Mouse (Mus musculus): ENCODE results near the gene 9930021J03Rik. TPM values are rescaled to one million over a fixed set of nuclear protein-coding genes. Genes with fewer than 3 reads are reported as not detected.

The 9930021J03Rik gene
- total RNA-seq, 4 experiments from 2014 or later = 10.9 to 15.6 (median 11.8) TPM

DNA sequence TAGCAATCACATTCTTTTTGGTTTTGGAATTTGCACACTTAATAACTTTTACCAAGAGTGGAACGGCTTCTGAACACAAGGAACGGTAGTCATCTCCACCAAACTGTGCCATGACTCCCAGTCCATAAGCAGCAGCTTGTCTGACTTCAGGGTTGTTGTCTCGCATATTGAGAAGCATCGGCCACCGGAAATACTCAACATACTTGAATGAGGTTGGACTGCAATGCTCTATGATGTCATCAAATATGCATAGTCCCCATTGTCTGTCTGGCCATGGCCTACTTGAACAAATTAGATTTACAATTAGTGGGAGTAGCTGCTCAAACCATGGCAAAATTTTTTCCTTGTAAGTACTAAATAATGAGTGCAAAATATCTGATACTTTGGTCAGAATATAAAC, 4.2 kb upstream of the 9930021J03Rik start:
- no peak for DNase-seq (ENCODE audit: low spot score in 2 of 2)

DNA sequence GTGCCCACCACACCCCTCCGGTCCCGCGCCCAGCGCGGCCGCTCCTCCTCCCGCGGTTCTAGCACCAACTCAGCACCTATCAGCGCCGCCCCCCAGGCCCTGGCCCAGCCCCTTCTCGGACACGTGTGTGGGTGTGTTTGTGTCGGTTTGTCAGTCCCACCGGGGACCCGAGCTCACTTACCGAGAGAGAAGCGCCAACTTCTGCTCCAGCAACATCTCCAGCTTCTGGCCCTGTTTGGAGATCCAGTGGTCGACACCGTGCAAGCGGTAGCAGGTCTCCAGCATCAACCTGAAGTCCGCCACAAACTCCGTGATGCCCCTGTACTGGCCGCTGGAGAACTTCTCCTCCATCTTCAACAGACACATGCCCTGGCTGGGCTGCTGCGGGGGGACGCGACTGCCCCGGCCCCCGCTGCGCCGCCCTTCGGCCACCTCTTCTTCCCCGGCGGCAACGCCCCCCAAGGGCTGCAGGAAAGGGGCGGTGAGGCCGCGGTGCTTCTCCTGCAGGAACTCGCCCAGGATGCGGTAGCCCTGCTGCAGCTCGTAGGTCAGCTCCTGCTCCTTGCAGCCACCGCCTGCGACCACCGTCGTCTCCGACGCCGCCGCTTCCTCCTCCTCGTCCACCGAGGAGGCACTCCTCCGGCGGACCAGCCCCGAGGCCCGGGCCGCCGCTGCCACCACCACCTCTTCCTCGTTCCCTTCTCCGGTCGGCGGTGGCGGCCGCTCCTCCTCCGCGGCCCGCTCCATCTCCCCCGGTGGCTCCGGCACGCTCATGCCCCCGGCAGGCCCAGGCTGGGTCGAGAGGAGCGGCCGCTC, 480 bp downstream of the 9930021J03Rik start:
- peak; percentile 40 to 47 for DNase-seq (ENCODE audit: low spot score in 2 of 2)

DNA sequence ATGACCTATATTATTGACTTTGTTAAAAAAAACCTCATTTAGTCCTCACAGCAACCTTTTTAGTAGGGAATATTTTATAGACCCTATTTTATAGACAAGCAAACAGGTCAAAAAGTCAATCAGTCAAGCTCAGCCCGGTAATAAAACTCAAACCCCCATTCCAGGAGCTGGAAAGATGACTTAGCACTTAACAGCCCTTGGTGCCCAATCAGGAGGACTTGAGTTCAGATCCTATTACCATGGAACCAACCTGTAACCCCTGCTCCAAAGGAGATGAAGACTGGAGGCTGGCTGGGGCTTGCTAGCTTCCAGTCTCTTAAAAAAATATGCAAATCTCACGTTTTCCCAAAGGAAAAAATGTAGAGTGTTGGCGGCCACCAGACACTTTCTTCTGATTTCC, 1.8 kb downstream of the 9930021J03Rik start:
- DNase-seq (ENCODE audit: low spot score in 2 of 2) = no peak

DNA sequence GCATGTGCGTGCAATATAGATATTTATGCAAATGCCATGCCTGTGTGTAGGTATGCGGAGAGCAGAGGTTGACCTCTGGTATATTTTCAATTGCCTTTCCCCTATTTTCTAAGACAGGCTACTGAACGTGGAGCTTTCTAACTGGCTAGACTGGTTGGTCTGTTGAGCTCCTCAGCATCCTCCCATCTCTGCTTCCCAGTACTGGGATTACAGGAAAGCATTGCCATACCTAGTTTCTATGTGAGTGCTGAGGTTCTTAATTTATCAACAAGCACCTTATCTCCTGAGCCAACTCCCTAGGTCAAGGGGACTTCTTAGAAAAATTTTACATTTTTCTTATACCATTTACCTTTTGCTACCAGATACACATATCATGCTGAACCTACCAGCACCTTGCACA, 8.4 kb downstream of the 9930021J03Rik start:
- DNase-seq (ENCODE audit: low spot score in 2 of 2) = no peak

DNA sequence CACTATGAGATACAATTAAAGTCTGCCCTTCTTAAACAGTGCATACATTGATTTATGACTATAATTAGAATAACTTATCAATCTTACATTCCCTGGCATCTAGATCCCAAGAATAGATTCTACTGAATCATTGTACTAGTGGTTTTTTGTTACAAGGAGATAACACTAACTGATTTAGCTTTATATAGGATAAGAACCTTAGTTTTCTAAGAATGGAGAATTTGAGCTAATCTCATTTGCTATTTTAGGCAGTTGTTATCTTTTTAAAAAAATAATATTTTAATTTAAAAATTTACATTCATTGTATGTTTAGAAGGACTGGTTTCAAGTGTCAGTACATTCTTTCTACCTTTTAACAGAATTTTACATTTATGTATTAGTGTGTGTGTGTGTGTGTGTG, 17.8 kb downstream of the 9930021J03Rik start:
- DNase-seq (ENCODE audit: low spot score in 2 of 2) = no peak

DNA sequence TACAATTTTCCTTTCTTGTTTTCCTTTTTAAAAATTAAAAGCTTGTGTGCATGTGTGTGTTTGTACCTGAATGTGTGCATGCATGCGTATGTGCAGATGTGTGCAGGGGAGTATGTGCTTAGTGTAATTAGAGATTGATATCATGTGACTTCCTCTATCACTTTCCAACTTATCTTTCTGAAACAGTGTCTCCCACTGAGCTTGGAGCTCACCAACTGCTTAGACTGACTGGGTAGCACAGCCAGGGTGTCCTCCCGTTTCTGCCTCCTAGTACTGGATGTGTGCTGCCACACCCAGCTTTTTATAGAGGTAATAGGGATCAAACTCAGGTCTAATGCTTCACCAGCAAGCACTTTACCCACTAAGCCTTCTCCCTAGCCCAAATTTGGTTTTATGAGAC, 22.9 kb downstream of the 9930021J03Rik start:
- no peak for DNase-seq (ENCODE audit: low spot score in 2 of 2)

DNA sequence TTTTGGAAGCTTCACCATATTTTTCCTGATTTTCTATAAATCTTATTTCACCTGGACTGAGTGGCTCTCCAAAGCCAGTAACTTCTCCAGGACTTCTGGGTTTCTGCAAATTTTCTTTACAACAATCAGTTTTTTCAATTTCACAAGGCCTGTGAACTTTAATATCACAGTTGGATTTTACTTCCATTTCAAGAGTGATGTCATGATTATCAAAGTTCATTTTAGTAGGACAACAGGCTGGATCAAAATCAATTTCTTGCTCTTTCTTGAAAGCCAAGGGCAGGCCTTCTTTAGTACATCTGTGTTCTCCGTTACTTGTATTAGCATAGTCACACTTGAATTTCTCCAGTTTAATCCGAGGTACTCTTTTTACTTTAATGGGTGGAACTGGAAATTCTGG, 51.9 kb downstream of the 9930021J03Rik start:
- DNase-seq (ENCODE audit: low spot score in 2 of 2) = no peak

DNA sequence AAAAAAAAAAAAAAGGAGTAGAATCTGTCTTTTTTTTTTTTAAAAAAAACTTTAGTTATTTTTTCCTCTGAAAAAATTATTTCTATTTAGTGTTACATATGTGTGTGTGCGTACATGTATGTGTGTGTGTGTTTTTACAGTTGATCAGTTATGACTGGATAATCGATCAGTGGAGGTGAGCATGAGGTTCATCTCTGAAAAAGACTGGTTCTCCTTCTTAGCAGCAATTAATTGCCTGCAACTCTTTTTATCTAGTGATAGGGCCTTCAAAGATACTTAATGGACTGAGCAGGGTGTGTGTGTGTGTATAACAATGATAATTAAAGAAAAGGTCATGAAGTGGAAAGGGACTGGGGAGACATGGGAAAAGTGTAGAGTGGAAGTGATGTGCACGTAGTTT, 54.8 kb downstream of the 9930021J03Rik start:
- DNase-seq (ENCODE audit: low spot score in 2 of 2) = no peak

DNA sequence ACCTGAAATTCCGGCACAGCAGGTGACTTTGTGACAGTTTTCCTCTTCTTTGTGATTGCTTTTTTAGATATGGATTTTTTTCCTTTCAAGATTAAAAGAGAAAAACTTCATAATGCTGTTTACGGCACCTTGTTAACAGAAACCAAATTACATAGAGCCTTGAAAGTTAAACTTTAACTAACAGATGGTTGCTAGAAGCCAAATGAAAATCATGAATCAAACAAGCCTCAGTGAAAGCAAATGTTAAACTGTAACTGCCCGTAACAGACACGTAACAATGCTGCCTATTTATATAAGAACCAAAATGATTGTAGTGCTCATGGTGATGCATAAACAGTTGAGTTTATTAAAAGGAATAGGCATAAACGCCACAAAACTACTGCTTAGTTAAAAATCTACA, 62.3 kb downstream of the 9930021J03Rik start:
- no peak for DNase-seq (ENCODE audit: low spot score in 2 of 2)

DNA sequence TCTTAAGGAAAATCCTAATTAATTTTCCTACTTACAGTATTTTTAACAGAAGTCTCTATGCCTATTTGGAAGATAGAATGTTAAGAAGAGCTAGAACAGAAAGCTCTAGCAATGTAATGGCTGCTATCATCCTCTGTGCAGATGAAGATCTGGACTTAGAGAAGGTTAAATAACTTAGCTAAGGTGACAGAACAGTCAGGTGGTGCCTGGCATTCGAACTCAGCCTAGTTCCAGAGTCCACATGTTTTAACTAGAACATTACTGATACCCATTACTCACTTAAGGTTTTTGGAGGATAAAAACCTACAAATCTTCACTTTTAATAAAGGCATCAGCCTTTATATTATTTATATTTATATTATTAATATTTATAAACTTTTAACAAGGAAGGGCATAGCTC, 65.1 kb downstream of the 9930021J03Rik start:
- DNase-seq (ENCODE audit: low spot score in 2 of 2) = no peak

DNA sequence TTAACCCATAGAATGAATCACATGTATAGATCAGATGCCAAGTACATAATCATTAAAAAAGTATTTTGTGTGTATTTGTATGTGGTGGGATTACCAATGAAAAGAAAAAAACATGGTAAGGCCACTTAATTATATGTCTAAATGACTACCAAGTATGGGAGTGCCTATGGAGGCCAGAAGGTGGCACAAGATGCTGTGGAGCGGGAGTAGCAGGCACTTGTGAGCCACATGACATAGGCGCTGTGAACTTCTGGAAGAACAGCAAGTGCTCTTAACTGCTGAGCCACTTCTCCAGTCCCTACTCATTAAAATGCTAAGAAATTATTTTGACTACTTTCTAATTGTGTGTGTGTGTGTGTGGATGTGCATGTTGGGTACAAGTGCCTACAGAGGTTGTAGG, 66.2 kb downstream of the 9930021J03Rik start:
- no peak for DNase-seq (ENCODE audit: low spot score in 2 of 2)

DNA sequence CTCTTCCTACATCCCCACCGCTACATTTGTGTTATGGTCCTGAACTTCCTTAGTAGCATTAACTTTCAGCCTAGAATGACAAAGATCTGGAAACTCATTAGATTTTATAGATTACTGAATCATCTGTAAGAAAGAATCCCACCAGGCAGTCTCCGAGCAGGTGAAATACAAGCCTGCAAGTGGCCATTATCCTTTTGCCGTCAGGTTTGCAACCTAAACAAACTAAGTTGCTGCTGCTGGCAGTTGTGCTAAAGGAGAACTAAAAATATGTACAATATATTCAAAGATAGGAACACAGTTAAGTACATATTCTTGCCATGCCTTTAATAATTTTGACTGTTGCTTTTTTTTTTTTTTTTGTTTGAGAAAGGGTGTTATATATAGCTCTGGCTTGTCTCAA, 70.4 kb downstream of the 9930021J03Rik start:
- DNase-seq (ENCODE audit: low spot score in 2 of 2) = no peak

DNA sequence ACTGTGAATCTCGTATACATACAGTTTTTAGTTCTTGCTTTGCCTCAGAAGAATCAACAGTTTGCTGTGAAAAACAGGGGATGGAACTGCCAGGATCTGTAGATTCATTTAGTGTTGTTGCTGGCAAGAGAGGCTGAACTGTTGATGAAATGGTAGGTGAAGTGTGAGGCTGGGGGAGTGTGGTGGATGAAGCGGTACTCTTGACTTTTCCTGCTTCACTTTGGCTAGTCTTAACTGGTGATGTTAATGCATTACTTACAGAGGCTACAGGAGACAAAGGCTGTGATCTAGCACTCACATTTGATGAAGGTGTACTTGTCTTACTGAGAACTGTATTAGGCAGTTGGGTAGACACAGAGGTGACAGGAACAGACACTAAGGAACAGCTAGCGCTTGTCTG, 87.3 kb downstream of the 9930021J03Rik start:
- no peak for DNase-seq (ENCODE audit: low spot score in 2 of 2)

DNA sequence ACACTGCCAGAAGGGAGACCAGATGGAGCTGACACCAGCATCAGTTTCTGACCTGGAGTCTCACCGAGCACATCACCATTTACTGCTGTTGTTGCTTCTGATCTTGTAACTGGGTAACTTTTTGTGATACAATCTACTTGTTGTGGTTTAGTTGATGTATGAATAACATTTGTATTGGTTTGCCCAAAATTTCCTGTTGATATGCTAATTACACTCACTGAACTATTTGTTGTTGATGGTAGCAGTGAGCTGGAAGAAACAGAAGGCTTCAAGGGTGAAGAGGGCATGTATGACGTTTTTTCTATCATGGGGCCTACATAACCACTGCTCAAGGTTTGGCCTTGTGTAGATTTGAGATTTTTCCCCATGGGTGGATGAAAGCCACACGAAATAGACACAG, 87.9 kb downstream of the 9930021J03Rik start:
- no peak for DNase-seq (ENCODE audit: low spot score in 2 of 2)

DNA sequence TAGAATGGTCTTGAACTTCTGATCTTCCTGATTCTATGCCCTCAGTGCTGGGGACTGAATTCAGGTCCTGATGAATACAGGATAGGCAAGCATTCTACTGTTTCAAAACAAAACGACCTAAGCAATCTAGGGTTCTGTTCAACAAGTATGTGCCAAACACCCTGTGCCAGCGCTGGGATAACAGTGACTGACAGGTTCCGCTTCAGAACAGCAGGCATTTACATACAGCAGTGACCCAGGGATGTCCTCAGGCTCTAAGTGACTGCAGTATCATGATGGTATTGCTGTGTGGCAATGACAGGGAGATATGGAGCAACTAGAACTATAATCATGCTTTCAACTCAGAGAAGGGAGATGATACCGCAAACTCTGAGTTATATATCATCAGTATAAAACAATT, 92.3 kb downstream of the 9930021J03Rik start:
- no peak for DNase-seq (ENCODE audit: low spot score in 2 of 2)

DNA sequence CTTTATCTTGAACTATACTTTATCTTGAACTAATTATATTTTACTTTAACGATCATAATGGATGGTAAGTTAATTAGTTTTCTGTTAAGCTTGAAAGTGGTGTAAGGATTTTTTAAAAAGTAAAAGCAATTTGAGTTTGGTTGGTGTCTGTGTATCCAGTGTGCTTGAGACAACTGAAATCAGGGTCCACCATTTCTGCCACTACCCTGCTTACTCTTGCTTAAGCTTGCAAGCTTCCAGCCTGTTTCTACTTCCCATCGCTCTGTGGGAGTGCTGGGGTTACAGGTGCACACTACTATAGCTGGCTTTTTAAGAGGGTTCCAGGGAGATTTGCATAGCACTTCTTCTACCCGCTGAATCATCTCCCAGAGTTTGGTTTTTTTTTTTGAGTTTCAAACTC, 96.3 kb downstream of the 9930021J03Rik start:
- DNase-seq (ENCODE audit: low spot score in 2 of 2) = no peak

DNA sequence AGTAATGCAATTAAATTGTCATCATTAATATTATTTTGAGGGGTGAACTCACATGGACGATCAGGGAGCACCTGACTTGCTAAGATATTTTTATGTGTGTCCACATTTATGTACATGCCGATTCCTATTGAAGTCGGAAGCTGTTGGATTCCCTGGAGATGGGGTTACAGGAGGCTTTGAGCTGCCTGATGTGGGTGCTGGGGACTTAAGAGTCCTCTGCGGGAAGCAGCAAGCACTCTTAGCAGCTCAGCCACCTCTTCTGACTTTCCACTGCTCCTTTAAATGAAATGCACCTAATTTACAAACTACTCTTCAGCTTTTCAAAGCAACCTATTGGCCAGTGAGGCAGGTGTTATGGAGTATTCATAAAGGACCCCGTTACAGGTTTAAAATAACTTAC, 97.3 kb downstream of the 9930021J03Rik start:
- no peak for DNase-seq (ENCODE audit: low spot score in 2 of 2)

DNA sequence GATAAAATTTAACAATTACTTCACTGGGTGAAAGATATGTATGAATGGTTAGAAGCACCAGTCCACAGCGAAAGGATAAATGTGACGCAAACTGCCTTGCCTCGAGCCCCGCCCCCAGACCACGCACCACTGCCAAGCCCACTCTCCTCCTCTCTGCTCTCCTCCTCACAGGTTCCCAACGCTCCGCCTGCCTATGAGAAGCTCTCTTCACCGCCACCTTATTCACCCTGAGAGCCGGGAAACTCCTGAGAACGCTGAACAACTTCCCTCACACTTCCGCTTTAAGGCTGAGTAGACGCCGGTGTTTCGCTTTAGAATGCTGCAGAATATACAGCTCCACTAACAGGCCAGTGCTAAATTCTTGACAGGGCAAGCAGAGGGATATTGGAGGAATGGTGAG, 97.8 kb downstream of the 9930021J03Rik start:
- no peak for DNase-seq (ENCODE audit: low spot score in 2 of 2)

DNA sequence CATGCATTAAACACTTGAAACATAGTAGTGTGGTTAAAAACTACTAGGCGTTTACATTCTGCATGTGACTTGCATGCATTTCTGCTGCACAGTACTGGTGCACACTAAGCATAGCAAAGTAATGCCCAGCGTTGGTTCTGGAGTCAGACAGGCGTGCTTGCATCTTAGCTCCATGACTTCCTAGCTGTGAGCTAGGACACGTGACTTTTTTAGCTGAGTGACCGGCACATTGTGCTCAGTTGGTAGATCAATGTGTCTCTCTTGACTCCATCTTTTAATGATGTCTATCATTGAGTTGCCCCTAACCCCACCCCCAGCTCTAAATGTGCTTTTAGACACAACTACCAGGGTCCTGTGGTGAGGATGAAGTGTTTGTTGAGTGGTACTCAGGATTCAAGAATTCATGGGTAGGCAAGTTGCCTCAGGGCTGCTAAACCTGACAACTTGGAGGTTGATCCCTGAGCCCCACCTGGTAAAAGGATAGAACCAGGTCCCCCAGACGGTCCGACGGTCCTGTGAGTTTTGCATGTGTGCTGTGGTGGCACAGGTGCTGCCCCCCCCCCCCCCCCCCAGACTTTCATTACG, 98.4 kb downstream of the 9930021J03Rik start:
- no peak for DNase-seq (ENCODE audit: low spot score in 2 of 2)

DNA sequence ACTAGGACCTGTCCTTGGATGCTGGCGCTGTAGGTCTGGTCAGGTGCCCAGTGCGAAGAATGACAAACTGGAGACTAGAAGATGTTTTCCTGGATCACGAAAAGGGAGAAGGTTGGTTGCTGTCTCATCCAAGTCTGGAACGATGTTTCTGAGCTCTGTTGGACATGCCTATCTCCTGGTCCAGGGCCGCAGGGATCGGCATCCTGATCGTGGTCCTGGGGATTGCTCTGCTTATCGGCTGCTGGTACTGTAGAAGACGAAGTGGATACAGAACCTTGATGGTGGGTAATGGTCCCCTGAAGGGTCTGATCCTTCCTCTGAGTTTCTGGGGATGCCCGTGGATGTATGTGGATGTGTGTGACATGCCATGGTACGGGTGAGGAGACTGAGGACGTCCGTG, 101.4 kb downstream of the 9930021J03Rik start:
- no peak for DNase-seq (ENCODE audit: low spot score in 2 of 2)

DNA sequence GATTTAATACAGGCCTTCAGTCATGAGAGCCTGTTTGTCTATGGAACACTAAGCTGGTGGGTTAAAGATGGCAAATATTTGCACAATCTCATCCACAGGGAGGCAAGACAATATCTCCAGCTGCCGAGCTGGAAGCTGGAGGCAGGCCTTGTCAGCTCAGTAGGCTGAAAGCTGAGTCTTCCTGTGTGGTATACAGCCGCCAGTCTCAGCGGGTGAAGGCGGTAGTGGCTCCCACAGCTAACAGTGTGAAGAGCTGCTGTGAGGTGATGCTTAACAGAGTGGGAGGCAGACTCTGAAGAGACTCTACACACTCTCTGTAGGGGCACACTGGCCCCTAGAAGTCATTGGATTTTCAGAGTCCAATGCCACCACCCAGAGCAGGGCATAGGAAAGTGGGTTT, 104.1 kb downstream of the 9930021J03Rik start:
- no peak for DNase-seq (ENCODE audit: low spot score in 2 of 2)

DNA sequence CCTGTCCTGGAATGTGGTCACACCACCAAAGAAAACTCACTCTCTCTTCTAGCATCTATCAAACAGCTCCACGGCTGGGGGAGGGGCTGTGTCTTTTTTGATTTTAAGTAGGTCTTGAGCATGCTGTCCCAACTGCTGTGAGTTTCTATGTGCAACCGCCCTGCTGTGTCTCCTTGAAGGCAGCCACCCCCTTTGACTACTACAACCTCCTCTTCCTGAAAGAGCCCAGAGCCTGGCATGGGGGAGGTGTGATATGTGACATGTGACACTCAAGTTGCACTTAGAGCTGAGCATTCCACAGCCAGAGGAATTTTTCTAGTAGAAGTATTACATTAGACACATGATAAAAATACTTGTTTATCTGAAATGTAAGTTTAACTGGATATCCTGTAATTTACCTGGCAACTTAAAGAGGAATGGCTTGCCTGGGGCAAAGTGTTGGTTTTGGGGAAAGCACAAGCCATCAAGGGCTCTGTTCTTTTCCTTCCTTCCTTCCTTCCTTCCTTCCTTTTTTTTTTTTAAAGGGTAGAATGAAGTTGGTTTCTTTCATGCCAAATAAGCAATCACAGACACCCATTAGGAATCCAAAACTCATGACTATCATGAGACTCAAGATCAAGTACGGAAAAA, 108.4 kb downstream of the 9930021J03Rik start, which contains the start of gene Mlana:
Gene Mlana, plus strand, starts transcription at position 580 of the 630 bp plus-strand sequence.
- DNase-seq (ENCODE audit: low spot score in 2 of 2) = no peak

DNA sequence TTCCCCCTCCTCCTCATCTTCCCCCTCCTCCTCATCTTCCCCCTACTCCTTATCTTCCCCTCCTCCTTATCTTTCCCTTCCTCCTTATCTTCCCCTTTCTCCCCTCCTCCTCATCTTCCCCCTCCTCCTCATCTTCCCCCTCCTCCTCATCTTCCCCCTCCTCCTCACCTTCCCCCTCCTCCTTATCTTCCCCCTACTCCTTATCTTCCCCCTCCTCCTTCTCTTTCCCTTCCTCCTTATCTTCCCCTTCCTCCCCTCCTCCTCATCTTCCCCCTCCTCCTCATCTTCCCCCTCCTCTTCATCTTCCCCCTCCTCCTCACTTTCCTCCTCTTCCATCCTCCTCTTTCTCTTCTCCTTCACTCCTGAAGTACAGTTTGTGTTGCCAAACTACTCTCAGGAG, 108.9 kb downstream of the 9930021J03Rik start:
- no peak for DNase-seq (ENCODE audit: low spot score in 2 of 2)
